Mouse (Mus musculus): Measurements from ENCODE around the gene Rtkn2.

Gene Rtkn2

GRCm38 (mm10) chr10:68103988-68104387, 124.6 kb downstream of the Rtkn2 start:
- no peak for DNase-seq (ENCODE audit: low read depth, low spot score)

GRCm38 (mm10) chr10:68104481-68104880, 125.1 kb downstream of the Rtkn2 start:
- no peak for DNase-seq (ENCODE audit: low read depth, low spot score)

- no peak for DNase-seq (ENCODE audit: low read depth, low spot score)
Measured at GRCm38 (mm10) chr10:68104881-68105781, 125.8 kb downstream of the Rtkn2 start.

DNA sequence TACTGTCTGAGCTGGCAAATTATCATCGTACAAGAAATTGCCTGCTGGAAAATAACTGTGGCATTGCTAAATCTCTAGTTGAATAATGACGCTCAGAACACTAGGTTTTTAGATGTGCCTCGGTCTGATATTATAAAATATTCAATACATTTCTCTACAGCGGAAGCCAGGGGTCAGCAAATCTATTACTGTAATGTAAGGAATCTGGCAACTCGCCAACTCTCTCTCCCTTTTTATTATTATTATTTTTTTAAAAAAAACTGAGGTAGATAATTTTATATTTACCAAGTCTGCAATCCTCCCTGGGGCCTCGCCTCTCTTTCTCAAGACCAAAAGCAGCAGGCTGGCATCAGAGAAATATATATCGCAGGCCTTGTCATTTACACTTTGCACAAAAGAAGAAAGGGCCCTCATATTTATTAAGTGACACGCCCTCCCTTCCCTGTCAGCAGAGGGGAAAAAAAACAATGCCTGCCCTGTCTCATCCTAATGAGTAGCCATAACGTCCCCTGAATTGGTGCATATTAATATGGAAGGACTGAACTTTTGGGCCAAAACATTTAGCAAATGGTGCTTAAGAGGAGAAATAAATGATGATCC, 127.1 kb downstream of the Rtkn2 start:
- DNase-seq (ENCODE audit: low read depth, low spot score), result no peak

- DNase-seq (ENCODE audit: low read depth, low spot score), result no peak
Measured at GRCm38 (mm10) chr10:68107716-68108115, 128.3 kb downstream of the Rtkn2 start.

All from telencephalon, adult 2 months (tissue).